Mouse (Mus musculus) cerebellum, postnatal 25 days (tissue): Measurements from ENCODE around the gene Adarb2.
A peak's percentile ranks its signal among the peaks of the same experiment; 100 is the strongest.

Experiments
- DNase-seq, 2 experiments: peaks; one replicate each; pipeline ENCODE4 v3.0.0; 2021; ENCODE audit warnings: mixed read lengths in 2 of 2

Gene Adarb2

DNA sequence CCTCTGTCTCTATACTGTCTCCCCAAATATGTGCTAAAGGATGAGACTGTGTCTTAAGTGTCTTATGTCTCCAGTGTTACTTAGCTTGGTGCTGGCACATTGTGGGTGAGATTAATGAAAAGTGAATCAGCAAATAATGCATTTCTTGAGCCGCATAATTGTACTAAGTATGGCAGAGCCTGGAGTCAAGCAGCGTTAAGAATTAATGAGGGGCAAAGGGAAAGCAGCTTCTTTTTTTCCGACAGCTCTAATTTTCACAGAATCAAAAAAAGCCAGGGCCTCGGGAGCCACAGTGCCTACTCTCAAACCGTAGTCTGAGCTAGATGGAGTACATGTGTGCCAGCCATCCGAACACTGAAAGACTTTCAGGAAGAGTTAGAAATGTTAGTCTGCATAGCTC lies 488.8 kb downstream of the Adarb2 start:
- DNase-seq: no peak

DNA sequence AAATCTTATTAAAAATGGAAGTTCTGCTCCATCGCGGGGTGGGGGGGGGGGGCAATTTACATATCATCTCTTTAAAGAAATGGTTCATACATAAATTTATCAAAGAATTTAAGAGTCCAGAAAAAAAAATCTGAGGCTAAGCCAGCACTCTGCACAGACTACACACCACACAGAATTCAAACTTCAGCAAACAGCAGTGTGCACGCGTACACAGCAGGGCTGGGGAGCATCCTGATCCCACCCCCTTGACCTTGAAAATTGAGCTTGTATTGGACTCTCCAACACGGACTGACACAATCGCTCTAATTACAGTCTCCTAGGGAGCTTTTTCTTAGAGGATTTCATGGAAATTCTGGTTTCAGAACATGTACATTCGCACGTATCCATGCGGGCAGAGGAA lies 490.1 kb downstream of the Adarb2 start:
- DNase-seq: no peak

DNA sequence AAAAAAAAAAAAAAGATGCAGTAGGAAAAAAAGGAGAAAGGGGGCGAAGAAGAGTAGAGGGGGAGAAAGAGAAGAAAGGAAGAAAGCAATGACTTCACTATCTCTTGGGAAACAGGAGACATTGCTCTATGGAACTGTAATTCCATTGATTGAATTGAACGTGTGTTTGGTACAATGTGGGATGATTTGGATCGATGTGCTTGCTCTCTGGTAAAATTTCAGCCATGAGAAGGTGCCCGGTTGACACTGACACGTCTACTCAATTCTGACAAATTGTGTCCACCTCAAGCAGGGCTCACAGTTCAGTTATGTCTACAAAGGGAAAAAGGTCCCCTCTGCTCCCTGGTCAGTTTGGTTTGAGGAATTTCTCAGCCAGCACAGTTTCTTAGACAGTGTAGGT lies 495.8 kb downstream of the Adarb2 start:
- DNase-seq: no peak

- DNase-seq: no peak
These were observed 497.2 kb downstream of the Adarb2 start for GRCm38 (mm10) chr13:8699831-8700230.

DNA sequence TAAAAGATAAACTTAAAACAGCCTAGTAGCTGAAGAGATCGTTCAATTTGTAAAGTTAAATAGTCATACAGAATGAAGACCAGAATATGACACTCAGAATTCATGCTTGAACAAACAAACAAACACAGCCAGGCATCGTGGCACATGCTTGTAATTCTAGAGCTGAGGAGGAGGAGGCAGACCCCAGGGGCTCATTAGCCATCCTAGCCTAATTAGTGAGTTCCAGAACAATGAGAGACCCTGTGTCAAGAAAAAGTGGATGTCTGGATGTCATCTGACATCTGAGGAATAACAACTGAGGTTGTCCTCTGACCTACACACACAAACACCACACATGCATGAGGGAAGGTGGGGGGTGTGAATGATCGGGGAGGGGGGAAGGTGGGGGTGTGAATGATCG lies 498.3 kb downstream of the Adarb2 start:
- DNase-seq: no peak

- peak in 1 of 2 experiments; percentile 5 for DNase-seq
These were observed 502.6 kb downstream of the Adarb2 start for GRCm38 (mm10) chr13:8705296-8705695.

DNA sequence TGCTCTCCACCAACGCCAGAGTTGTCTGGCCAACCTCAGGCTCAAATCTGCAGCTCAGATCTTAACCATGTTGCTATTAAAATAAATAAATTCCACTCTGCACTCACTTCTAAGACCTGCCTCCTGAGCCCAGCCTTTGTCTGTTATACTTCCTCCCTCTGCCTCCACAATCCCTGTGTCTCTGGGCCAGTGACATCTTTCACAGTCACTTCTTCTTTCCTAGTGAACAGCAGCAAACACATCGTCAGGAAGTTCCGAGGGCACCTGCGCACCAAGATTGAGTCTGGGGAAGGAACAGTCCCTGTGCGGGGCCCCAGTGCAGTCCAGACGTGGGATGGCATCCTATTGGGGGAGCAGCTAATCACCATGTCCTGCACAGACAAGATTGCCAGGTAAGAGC lies 510.7 kb downstream of the Adarb2 start:
- no peak for DNase-seq

DNA sequence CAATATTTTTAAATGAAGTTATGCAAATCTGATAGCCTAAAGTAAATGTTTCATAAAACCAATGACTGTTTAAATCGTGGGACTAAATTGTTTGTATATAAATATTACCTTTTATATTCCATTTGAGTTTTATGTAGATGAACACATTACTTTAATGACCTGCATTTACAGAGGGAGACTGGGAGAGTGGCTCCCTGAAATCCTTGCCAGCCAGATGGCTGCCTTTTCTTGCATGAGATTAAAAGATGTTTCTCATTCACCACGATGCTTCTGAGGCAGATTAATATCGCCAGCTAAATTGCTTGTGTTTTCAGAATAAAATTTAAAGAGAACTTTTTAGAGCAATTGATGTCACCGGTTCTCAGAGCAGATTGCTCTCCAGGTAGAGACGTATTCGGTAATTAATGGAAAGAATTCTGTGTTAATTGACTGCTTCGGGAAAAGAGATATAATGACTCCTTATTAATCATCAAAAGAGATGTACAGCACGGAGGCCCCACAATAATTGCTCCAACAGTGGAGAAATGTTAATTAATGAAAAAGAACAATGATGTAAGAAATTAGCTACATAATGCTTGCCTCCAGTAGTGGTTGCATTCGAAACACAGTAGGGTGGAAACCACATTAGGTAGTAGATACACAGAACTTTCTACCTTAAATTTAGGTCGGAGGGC lies 527.4 kb downstream of the Adarb2 start:
- no peak for DNase-seq

DNA sequence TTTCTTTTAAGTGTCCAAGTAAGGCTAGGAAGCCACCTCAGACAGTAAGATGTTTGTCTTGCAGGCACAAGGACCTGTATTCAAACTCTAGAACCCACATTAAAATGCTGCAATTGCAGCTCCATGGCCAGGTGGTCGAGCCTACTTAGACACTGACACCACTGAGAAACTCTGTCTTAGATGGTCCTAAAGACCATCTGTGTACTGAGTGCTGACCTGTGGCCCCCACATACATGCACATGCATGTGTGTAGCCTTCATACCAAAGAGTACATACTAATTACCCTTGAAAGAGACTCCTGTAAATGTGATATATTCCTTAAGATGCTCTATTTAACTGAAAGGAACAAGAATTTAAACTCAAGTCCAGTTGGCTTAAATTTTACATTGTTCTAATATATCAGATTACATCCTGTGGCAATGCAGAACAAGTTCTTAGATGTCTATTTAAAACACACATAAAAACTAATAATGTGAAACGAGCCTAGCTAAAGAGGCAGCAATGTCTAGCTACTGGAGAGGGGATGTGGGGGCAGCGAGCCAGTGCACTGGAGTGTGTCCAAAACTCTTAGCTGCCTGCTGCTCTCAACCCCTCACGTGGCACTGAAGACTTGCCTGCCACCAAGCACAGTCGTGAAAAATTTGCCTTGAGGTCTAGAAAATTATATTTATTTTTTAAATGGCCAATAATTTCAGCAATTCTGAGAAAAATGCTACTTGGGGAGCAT lies 534.6 kb downstream of the Adarb2 start:
- DNase-seq: peak in 1 of 2 experiments; percentile 45

- DNase-seq: no peak
These were observed 540.1 kb downstream of the Adarb2 start for GRCm38 (mm10) chr13:8742792-8743191.

DNA sequence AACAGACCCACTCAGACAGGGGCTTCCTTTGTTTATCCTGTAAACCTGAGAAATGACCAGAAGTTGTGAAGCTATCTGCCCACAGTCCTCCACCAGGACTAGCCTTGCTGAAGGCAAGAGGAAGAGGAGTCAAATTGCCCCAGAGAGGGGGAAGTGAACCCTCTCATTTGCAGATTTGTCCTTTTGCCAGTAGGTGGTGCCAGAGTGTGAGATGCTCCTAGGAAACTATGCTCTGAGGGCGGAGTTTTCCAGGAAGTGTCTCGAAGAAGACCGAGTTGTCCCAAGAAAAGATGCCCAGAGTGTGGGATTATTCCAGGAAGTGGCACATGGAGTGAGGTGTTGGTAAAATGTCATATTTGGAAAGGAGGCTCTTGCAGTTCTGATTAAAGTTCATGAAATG lies 541.9 kb downstream of the Adarb2 start:
- DNase-seq: peak in 1 of 2 experiments; percentile 29

DNA sequence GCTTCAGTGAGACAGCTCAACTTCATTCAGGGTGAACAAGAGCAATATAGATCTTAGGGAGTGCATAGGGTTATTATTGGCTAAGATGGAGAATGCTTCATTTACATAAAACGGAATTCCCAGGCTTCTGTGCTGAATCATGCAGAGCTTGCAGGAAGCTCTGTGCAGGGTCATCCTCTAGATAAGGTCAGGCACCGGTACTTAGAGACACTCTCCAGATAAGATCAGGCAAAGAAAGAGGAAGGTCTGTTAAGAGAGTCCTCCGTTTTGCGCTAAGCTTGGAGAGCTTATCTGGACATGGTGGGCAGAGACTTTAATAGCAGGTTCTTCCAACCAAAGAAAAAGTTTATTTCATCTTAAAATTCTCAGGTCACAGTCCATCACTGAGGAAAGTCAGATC lies 542.9 kb downstream of the Adarb2 start:
- DNase-seq: no peak

- no peak for DNase-seq
These were observed 546.8 kb downstream of the Adarb2 start for GRCm38 (mm10) chr13:8749451-8749850.

DNA sequence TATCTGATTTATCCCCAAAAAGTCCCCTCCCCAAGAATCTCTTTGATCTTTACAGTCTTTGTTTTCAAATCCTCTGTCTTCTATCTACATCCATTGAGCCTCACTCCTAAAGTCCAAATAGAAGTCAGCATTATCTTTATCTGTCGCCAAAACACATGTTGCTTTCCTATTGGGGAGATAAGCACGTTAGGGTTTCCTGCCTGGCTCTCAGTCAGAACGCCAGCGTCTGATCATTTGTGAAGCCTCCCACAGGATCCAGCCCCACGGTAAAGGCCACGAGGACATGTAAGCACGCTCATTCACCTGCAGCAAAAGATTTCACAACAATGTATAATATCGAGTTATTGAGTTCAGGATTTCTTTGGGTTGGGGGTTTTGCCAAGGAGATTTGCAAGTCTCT lies 558.3 kb downstream of the Adarb2 start:
- DNase-seq: no peak

DNA sequence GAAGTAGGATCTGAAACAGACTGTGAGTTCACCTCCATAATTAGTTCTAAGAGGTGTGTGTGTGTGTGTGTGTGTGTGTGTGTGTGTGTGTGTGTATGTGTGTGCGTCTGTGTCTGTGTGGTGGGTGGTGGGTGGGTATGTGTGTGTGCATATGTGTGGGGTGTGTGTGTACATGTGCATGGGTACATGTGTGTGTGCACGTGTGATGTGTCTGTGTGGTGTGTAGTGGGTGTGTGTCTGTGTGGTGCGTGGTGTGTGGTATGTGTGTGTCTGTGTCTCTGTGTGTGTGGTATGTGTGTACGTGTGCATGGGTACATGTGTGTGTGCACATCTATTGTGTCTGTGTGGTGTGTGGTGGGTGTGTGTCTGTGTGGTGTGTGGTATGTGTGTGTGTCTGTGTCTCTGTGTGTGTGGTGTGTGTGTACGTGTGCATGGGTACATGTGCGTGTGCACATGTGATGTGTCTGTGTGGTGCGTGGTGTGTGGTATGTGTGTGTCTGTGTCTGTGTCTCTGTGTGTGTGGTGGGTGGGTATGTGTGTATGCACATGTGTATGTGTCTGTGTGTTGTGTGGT lies 567.1 kb downstream of the Adarb2 start:
- DNase-seq: no peak

DNA sequence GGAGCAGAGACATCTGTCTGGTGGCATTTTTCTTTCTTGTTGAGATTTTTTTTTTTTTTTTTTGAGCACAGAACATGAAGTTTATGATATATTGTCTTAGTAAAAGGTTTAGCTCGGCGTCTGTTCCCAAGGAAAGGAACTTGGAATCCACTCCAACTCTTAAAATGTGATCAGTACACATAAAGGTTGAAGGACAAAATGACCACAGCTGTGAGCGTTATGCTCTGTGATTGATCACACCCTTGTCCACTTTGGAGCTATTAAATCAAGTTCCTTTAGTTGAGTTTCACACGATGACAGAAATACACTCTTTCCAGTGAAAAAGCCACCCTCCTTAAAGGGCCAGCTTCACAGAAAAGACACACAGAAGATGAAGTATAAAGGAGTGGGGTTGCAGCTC lies 568.0 kb downstream of the Adarb2 start:
- DNase-seq: no peak

- DNase-seq: peak; percentile 19 to 62
These were observed 577.8 kb downstream of the Adarb2 start for GRCm38 (mm10) chr13:8780441-8780840.

DNA sequence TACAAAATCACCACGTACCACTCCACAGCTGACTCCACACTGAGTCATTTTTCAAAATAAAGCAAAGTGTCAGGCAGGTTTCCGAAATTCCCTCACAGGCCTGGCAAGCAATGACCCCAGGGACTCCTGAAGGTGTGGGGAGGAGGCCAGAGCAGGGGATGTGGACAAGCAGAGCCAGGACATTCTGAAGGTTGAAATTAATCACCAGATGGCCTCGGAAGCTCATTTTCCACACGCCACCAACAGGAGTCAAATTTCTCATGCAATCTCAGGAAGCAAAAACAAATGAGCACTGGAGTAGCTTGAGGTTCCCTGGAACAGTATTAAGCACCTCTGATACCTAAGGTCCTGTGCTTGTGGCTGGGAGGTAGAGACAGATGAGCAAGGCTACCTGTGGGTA lies 580.0 kb downstream of the Adarb2 start:
- peak; percentile 61 to 69 for DNase-seq

DNA sequence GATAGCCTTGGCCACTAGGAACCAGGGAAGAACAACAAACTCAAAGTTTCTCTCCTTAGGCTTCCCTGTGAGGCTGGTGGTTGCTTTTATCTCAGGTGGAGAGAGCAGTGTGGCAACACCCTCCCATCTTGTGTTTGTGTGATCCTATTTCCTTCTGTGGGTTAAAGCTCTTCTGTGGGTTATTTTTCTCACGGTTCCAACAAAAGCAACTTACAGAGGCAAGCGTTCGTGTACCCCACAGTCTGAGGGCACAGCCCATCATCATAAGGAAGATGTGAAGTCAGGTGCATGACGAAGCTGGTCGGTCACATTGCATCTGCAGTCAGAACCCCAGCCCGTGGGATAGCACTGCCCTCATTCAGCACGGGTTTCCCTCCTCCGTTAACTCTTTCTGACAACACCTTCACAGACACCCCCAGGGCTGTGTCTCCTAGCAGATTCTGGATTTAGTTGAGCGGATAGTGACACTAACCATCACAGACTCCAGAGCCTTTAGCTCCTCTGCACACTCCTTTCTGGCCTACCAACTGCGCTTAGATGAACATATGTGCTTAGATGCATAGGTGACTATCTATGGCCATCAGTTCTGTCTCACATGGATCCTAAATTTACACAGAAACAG lies 581.1 kb downstream of the Adarb2 start:
- no peak for DNase-seq

- no peak for DNase-seq
These were observed 581.8 kb downstream of the Adarb2 start for GRCm38 (mm10) chr13:8784308-8785061.

GRCm38 (mm10) chr13:8785185-8785584 lies 582.5 kb downstream of the Adarb2 start:
- DNase-seq: peak; percentile 63 to 76

GRCm38 (mm10) chr13:8793217-8793616 lies 590.6 kb downstream of the Adarb2 start:
- DNase-seq: no peak

DNA sequence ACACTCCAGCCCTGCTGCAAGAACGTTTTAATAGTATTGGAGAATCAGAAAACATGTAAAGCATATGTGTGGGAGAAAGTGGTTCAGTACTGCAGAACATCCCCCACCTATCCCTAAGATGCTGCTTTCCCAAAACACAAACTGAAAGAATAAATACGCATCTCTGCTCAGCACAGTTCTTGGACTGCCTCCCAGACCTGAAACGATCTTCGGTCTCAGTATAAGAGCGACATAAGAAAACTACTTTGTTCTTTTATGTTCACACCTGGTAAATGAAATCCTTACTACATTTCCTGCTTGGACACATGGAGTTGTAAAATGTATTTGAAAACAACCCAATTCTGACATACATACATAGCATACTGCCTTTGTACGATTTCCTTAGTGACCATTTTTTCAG lies 597.9 kb downstream of the Adarb2 start:
- no peak for DNase-seq
